Mouse (Mus musculus) testis, adult 2 months (tissue): ENCODE measurements around the gene Gp1bb. TPM values are rescaled to one million over a fixed set of nuclear protein-coding genes. Genes with fewer than 3 reads are reported as not detected.

Source experiments
- H3K27ac ChIP-seq: fragments of 200-500 bp; 2 replicates; pipeline ENCODE4 v1.5.1; 2012; ENCODE audit warnings: low read depth, low read length; ENCODE audit not compliant: control insufficient read depth, insufficient read depth
- H3K27me3 ChIP-seq: fragments of 200-500 bp; 2 replicates; pipeline ENCODE4 v1.6.1; 2012; ENCODE audit warnings: mild to moderate bottlenecking, low read length, moderate library complexity; ENCODE audit not compliant: control insufficient read depth, insufficient read depth
- H3K36me3 ChIP-seq: fragments of 200-500 bp; 2 replicates; pipeline ENCODE4 v1.6.1; 2012; ENCODE audit warnings: mild to moderate bottlenecking, low read length; ENCODE audit not compliant: control insufficient read depth, insufficient read depth
- H3K4me1 ChIP-seq: fragments of 200-500 bp; 2 replicates; pipeline ENCODE4 v1.6.1; 2012; ENCODE audit warnings: low read length; ENCODE audit not compliant: control insufficient read depth, insufficient read depth
- H3K4me3 ChIP-seq: fragments of 200-500 bp; 2 replicates; pipeline ENCODE4 v1.5.1; 2012; ENCODE audit warnings: low read depth, mild to moderate bottlenecking, low read length, moderate library complexity, mixed read lengths; ENCODE audit not compliant: control insufficient read depth
- CTCF ChIP-seq: fragments of 200-500 bp; IDR thresholded peaks from 2 replicates; pipeline ENCODE4 v1.5.1; 2012; ENCODE audit warnings: low read depth, mild to moderate bottlenecking, inconsistent platforms, low read length, moderate library complexity; ENCODE audit not compliant: control insufficient read depth, insufficient read depth, insufficient replicate concordance
- POLR2A ChIP-seq: fragments of 200-500 bp; IDR thresholded peaks from 2 replicates; pipeline ENCODE4 v1.6.1; 2012; ENCODE audit warnings: low read depth, mild to moderate bottlenecking, inconsistent platforms, low read length, moderate library complexity; ENCODE audit not compliant: control insufficient read depth
- polyA plus RNA-seq: library from polyadenylated mRNA; depleted of rRNA; stranded (reverse); fragments of >200 nt; gene quantifications from 2 replicates; pipeline ENCODE4 v1.2.3, GENCODE M21; 2012

Gp1bb gene
- polyA plus RNA-seq, 1 experiment, result 10.9 TPM

DNA sequence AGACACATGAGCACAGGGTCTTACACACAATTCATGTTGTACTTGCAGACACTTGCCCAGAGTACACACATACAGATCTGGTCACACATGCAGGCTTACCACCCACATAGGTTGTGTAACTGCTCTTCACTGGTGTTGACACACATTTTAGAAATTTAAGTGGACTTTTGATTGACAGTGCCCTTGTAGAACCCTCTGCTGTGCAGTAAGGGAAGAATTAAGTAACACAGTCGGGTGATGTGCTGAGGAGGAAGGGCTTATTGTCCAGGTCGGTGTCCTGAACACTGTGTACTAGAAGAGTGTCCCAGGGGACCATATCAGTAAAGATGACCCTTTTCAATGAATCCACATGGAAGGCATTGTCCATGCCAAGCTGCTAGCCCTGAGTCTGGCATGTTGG, 28.3 kb downstream of the Gp1bb start:
- no peak for TF ChIP-seq CTCF
- no peak for TF ChIP-seq POLR2A
- H3K4me1 ChIP-seq, result peaks cover 28% of the 10 kb centered on the region
- no peaks in the 10 kb centered on the region for H3K36me3 ChIP-seq
- no peak overlapping the region for H3K27ac ChIP-seq
- no peak overlapping the region for H3K4me3 ChIP-seq
- no peaks in the 10 kb centered on the region for H3K27me3 ChIP-seq

DNA sequence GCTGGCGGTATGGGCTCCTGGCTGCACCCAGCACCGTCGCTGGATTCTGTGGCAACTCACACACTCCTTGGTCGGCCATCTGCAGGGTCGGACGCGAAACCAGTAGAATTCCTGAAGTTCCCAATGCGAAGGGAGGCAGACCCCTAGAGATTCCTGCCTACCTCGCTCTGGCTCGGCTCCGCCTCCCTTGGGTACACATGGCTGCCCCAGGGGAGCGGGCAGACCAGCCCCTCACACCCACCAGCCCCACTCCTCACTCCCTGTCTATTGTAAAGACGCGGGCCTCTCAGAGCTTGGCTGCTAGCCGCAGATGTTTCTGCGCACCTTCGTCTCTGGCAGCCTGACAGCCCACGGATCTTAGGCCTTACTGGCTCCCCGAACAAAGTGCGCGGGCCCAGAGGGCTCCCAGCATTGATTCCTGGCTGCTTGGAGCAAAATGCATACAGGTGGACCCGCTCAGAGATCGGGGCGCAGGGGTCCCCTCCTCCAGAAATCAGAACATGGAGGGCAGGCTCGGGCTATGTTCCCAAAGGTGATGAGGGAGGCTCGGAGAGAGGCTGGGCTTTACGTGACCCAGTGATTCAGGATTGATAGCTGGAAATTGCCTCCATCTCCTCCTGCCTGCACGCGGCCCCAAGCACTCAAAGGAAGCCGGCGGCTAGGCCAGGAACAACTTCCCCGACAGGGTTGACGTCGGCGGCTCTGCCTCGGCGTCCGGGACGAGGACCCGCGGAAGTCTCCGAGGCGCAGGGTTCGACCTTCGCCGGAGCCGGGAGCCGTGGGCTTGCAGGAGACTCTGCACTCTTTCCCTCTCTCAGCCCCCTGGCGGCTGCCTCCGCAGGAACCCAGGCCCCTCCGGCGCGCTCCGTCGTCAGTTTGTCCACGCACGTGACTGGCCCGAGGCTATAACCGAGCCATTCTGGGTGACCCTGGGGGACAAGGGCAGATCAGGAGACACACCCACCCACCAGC, 30.9 kb downstream of the Gp1bb start:
- H3K27me3 ChIP-seq, result no peaks in the 10 kb centered on the region; the same call in 1 of the 2 replicates
- peak overlapping the region; percentile 25; the same call in 1 of the 2 replicates for H3K27ac ChIP-seq
- TF ChIP-seq CTCF (no peak), POLR2A (peak; percentile 44; the same call in 1 of the 2 replicates)
- H3K4me3 ChIP-seq, result peak overlapping the region; percentile 75
- peaks cover 42% of the 10 kb centered on the region for H3K4me1 ChIP-seq
- H3K36me3 ChIP-seq, result no peaks in the 10 kb centered on the region

DNA sequence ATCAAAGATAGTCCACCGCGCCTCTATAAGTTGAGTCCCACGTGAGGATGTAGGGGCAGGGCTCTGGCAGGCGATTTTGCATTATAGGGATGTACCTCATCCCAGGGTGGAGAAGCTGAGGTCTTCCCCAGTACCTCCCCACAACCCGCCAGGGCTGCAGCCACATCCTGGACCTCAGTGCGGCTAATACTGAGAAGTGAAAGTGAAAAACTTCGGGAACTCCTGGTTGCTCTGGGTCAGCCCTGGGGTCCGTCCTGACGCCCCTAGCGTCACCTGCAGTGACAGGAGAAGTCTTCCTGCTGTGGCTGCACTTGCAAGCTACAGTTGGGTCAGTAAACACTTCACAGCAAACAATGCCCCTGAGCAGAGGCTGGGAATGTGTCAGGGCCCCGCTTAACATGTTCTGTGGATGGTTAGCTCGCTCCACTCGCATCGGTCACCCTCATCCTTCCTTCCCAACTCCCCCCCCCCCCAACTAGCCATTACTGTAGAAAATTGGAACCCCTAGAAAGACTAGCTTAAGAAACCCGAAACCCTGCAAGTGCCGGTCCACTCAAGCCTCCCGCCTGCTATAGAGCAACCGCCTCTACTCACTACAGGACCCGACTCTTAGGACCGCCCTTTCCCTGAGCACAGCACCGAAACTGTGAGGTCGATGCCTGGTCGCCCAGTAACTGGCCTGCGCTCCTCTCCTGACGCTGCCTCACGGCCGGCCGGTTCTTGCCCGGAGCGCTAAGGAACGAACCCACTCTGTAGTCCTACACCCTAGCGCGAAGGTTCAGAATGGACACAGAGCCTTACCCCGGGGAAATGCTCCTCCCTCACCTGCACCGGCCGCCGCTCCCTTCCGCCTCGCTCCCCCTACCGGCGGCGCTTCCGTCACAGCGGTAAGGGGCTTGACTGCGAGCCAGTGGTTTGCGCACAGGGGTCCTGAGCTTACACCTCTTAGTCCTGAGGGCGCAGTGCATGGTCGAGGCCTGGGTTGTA, 32.1 kb downstream of the Gp1bb start, which contains the start of gene Tbx1:
Tbx1 (minus strand) TSS at position 868 of the 987 bp plus-strand sequence.
- H3K4me1 ChIP-seq, result peaks cover 55% of the 10 kb centered on the region
- H3K27me3 ChIP-seq, result no peaks in the 10 kb centered on the region; the same call in 1 of the 2 replicates
- H3K4me3 ChIP-seq, result peak within 1 kb of the TSS; percentile 75

GRCm38 (mm10) chr16:18589080-18589621, 33.1 kb downstream of the Gp1bb start:
- TF ChIP-seq POLR2A, result no peak
- no peak for TF ChIP-seq CTCF
- peaks cover 62% of the 10 kb centered on the region for H3K4me1 ChIP-seq
- no peaks in the 10 kb centered on the region; the same call in 1 of the 2 replicates for H3K27me3 ChIP-seq
- no peaks in the 10 kb centered on the region for H3K36me3 ChIP-seq
- H3K27ac ChIP-seq, result no peak overlapping the region
- no peak overlapping the region for H3K4me3 ChIP-seq

More for the DNA sequence above, 32.1 kb downstream of the Gp1bb start, which contains the start of gene Tbx1:
- TF ChIP-seq CTCF, result 0 out of 2 replicates have a peak, but pooled peaks have one; percentile 1
- no peak for TF ChIP-seq POLR2A
- no peaks in the 10 kb centered on the region for H3K36me3 ChIP-seq
- H3K27ac ChIP-seq, result no peak within 1 kb of the TSS

DNA sequence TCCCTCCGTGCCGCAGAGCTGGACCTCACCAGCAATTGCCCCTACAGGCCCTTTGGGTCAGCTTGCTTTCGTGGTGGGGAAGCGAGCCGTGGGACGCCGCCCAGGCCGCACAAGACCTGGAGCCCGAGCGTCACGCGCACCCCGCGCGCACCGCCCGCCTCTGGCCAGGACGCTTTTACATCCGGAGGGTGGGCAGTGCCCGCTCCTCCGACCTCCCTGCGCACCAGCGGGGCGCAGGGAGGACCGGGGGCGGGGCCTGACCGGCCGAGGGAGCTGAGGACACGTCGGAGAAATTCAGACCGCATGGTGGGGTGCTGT, 33.5 kb downstream of the Gp1bb start:
- H3K27ac ChIP-seq, result no peak overlapping the region
- TF ChIP-seq POLR2A, result no peak
- no peak for TF ChIP-seq CTCF
- H3K4me3 ChIP-seq, result peak overlapping the region; percentile 33
- H3K27me3 ChIP-seq, result no peaks in the 10 kb centered on the region; the same call in 1 of the 2 replicates
- no peaks in the 10 kb centered on the region for H3K36me3 ChIP-seq
- H3K4me1 ChIP-seq, result peaks cover 65% of the 10 kb centered on the region

DNA sequence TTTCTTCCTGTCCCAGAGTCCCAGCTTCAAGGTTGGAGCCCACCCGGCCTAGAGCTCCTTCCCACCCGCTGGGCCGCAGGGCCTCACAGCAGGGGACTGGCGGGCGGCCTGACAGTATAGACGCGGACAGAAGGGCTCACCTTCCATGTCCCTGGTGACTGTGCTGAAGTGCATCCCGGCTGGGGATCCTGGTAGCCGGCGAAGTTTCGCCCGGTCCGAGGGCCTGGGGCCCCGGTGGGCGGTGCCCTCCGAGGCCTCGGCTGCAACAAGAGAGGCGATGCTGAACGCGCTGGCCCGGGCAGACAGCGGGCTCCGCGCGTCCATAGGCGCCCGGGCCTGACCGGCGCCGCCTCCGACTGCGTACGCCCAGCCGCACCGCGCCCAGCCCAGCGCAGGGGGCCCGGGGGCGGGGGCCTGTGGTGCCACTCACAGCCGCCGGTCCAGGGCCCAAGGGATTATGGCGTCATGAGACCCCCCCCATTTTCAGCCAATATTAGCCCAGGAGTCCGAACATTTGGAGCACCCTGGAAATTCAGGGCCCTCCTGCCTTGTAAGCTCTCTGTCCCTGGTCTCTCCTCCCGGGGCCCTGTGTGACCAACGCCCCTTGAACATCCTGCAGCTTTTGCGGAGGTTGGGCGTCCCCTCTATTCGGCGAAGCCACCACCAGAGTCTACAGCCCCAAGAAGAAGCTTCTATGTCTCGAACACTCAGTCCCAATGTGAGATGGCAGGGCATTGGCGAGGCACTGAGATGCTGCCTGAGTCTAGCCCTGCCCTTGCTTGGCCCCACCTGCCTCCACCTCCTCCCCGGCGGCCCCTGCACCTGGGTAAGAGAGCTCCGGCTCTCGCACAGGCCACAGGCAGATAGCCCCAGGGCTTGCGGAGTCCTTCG, 34.1 kb downstream of the Gp1bb start:
- no peak for TF ChIP-seq CTCF
- TF ChIP-seq POLR2A, result no peak
- H3K4me3 ChIP-seq, result peak overlapping the region; percentile 33
- no peaks in the 10 kb centered on the region; the same call in 1 of the 2 replicates for H3K27me3 ChIP-seq
- peaks cover 64% of the 10 kb centered on the region for H3K4me1 ChIP-seq
- H3K27ac ChIP-seq, result no peak overlapping the region
- H3K36me3 ChIP-seq, result no peaks in the 10 kb centered on the region
